Mouse (Mus musculus) heart, postnatal 0 days (tissue): ENCODE measurements around the gene Mei4.

Experiments
- CTCF ChIP-seq: IDR thresholded peaks from 2 replicates; pipeline ENCODE4 v1.5.1; 2016; ENCODE audit warnings: antibody characterized with exemption, control low read depth, low read depth
- EP300 ChIP-seq: IDR thresholded peaks from 2 replicates; pipeline ENCODE4 v1.6.1; 2016; ENCODE audit warnings: antibody characterized with exemption, low read depth

DNA sequence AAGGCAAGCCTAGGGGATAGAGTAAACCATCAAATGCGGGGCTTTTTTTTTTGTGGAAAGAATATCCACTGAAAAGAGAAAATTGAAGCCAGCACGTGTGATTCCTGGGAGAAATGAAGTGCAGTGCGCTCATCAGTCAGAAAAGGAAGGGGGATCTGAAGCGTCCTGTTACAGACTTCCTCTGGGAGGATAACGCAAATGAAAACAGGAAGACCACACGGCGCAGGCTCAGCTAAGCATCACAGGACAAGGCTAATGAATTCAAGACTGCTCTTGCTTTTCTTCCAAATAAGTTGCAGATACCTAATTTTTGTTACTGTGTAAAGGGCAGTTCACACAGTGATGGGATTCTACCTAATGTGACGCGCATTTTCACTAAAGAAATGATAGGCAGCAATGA lies 296.7 kb downstream of the Mei4 start:
- TF ChIP-seq CTCF (no peak), EP300 (no peak)
